Mouse (Mus musculus) E14TG2a.4 (cell line): ENCODE results near the gene Wnt8b.

ENCODE experiments used
- CTCF ChIP-seq: conservative IDR thresholded peaks from 2 replicates; pipeline ENCODE4 v1.5.1; 2014; ENCODE audit warnings: low read length
- NANOG ChIP-seq: IDR thresholded peaks from 2 replicates; pipeline ENCODE4 v1.6.1; 2014; ENCODE audit warnings: borderline replicate concordance, low read length, mixed read lengths
- POU5F1 ChIP-seq: IDR thresholded peaks from 2 replicates; pipeline ENCODE4 v1.6.1; 2014; ENCODE audit warnings: low read length, borderline replicate concordance

DNA sequence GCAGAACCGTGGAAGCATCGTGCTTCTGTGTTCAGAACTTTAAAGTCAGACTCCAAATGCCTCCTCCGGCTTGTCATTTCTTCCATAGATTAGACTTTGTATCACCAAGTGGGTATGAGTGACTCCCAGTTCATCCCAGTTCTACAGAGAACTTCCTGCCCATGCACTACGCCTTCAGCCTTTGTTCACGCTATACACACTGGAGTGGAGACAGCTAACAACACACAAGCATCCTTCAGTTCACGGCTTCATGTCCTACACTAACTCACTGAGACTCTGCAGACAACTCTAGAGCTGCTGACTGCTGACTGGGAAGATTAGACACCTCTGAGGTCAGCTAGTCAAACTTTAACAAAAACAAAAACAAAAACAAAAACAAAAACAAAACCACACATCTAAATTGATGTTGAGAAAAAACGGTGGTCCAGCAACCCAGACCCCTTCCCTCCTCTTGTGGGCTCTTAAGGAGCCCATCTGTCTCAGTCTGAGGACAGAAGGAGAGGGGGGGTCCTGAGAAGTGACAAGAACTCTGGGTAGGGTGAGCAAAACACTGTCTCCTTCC lies 20.7 kb downstream of the Wnt8b start:
- TF ChIP-seq CTCF (no peak), NANOG (no peak), POU5F1 (no peak)
